Mouse (Mus musculus) forebrain, postnatal 0 days (tissue): ENCODE measurements around the gene Olfr603. TPM values are rescaled to one million over a fixed set of nuclear protein-coding genes. Genes with fewer than 3 reads are reported as not detected.
"Not testable (repeated sequence)": the region's sequence is repeated elsewhere in the genome, so short reads cannot be mapped to it uniquely, and the experiment has no call there.

Experiments
- ATAC-seq: fragments of 200-750 bp; cut with Nextera tagmentation; 2 replicates; pipeline ENCODE4 v1.8.0; 2017; ENCODE audit warnings: mild to moderate bottlenecking, moderate library complexity
- DNase-seq: peaks from one replicate; pipeline ENCODE4 v3.0.0-alpha.2; 2015
- H3K27ac ChIP-seq: fragments of 300-500 bp; sonication (generic); 2 replicates; pipeline ENCODE4 v1.5.1; 2014; ENCODE audit warnings: low read depth, mild to moderate bottlenecking, antibody characterized with exemption, low read length, moderate library complexity, mixed read lengths
- H3K27me3 ChIP-seq: fragments of 300-500 bp; sonication (generic); 2 replicates; pipeline ENCODE4 v1.6.1; 2014; ENCODE audit warnings: mild to moderate bottlenecking, low read length, mixed read lengths; ENCODE audit not compliant: insufficient read depth
- H3K36me3 ChIP-seq: fragments of 300-500 bp; sonication (generic); 2 replicates; pipeline ENCODE4 v1.6.1; 2014; ENCODE audit warnings: mild to moderate bottlenecking, moderate library complexity; ENCODE audit not compliant: insufficient read depth
- H3K4me1 ChIP-seq: fragments of 300-500 bp; sonication (generic); 2 replicates; pipeline ENCODE4 v1.6.1; 2014; ENCODE audit warnings: antibody characterized with exemption; ENCODE audit not compliant: insufficient read depth
- H3K4me2 ChIP-seq: fragments of 300-500 bp; sonication (generic); 2 replicates; pipeline ENCODE4 v1.6.1; 2014; ENCODE audit warnings: low read depth, mild to moderate bottlenecking, moderate library complexity
- H3K4me3 ChIP-seq: fragments of 300-500 bp; sonication (generic); 2 replicates; pipeline ENCODE4 v1.5.1; 2014; ENCODE audit warnings: low read depth, low read length, mixed read lengths
- H3K9ac ChIP-seq: fragments of 300-500 bp; sonication (generic); 2 replicates; pipeline ENCODE4 v1.6.1; 2014; ENCODE audit warnings: mild to moderate bottlenecking
- H3K9me3 ChIP-seq: fragments of 300-500 bp; sonication (generic); 2 replicates; pipeline ENCODE4 v1.6.1; 2016; ENCODE audit warnings: low read length
- CTCF ChIP-seq: sonication (generic); IDR thresholded peaks from 2 replicates; pipeline ENCODE4 v1.5.1; 2016; ENCODE audit warnings: antibody characterized with exemption, control low read depth, low read depth
- WGBS: fragments of 180-500 bp; shearing (Covaris S2); extraction: QIAGEN DNeasy Blood & Tissue Kit; methylation state at CpG from one replicate; pipeline ENCODE4 v1.1.7; 2014; 5-methylcytosine and 5-hydroxymethylcytosine counted together
- microRNA-seq, 2 experiments: library from miRNA; unstranded; fragments of <30 nt; microRNA quantifications; one replicate each; pipeline ENCODE4; 2016
- polyA plus RNA-seq: library from polyadenylated mRNA; unstranded; fragments of >200 nt; fragmentation: Nextera tagmentation; extraction: Ambion mirVana; gene quantifications from 2 replicates; pipeline ENCODE4 v1.2.1, GENCODE M21; 2015
- total RNA-seq: library from RNA; depleted of rRNA; stranded (reverse); fragments of >200 nt; gene quantifications from 2 replicates; pipeline ENCODE4 v1.2.3, GENCODE M21; 2014; rRNA removed

The Olfr603 gene
- total RNA-seq (not detected in 2 replicates), polyA plus RNA-seq (not detected in 2 replicates)

GRCm38 (mm10) chr7:103386077-103386476, at the start of gene Olfr603:
Gene Olfr603 (minus strand): TSS chr7:103386177.
- H3K4me3 ChIP-seq: no peak within 1 kb of the TSS
- no peaks in the 10 kb centered on the region for H3K36me3 ChIP-seq
- H3K4me1 ChIP-seq: no peaks in the 10 kb centered on the region
- no peak for DNase-seq
- H3K27me3 ChIP-seq: no peaks in the 10 kb centered on the region
- no peak within 1 kb of the TSS for H3K4me2 ChIP-seq
- H3K9me3 ChIP-seq: no peaks in the 10 kb centered on the region
- H3K27ac ChIP-seq: no peak within 1 kb of the TSS
- TF ChIP-seq CTCF: no peak
- H3K9ac ChIP-seq: no peak within 1 kb of the TSS
- ATAC-seq: no peak

- not testable (repeated sequence) for H3K27ac ChIP-seq, H3K4me3 ChIP-seq, H3K4me2 ChIP-seq, DNase-seq, H3K27me3 ChIP-seq, H3K9me3 ChIP-seq, ATAC-seq, H3K36me3 ChIP-seq, H3K4me1 ChIP-seq, H3K9ac ChIP-seq
- WGBS: 55% methylated on average over 1 of the region's 1 CpGs
Measured at GRCm38 (mm10) chr7:103414772-103415171, 28.8 kb upstream of the Olfr603 start, which contains the start of gene Usp17lc. Gene Usp17lc (plus strand): TSS chr7:103415072.

GRCm38 (mm10) chr7:103406521-103407055, 20.6 kb upstream of the Olfr603 start:
- DNase-seq, H3K27me3 ChIP-seq, H3K27ac ChIP-seq, H3K4me1 ChIP-seq, H3K9ac ChIP-seq, H3K9me3 ChIP-seq, ATAC-seq, H3K36me3 ChIP-seq, H3K4me3 ChIP-seq, H3K4me2 ChIP-seq: not testable (repeated sequence)
- WGBS: 84% methylated on average over 3 of the region's 3 CpGs

- H3K36me3 ChIP-seq: no peaks in the 10 kb centered on the region
- no peak for TF ChIP-seq CTCF
- WGBS: 0% methylated on average over 1 of the region's 1 CpGs
- no peak overlapping the region for H3K9ac ChIP-seq
- H3K4me3 ChIP-seq: no peak overlapping the region
- H3K27ac ChIP-seq: no peak overlapping the region
- H3K27me3 ChIP-seq: no peaks in the 10 kb centered on the region
- H3K4me2 ChIP-seq: no peak overlapping the region
- H3K9me3 ChIP-seq: no peaks in the 10 kb centered on the region
- no peak for ATAC-seq
- DNase-seq: no peak
- H3K4me1 ChIP-seq: no peaks in the 10 kb centered on the region
Measured at GRCm38 (mm10) chr7:103398981-103399380, 13.0 kb upstream of the Olfr603 start.

- Histone ChIP-seq H3K27me3 (no peaks in the 10 kb centered on the region), H3K36me3 (no peaks in the 10 kb centered on the region), H3K9ac (no peak overlapping the region), H3K4me1 (no peaks in the 10 kb centered on the region), H3K4me3 (no peak overlapping the region), H3K27ac (no peak overlapping the region), H3K9me3 (no peaks in the 10 kb centered on the region), H3K4me2 (no peak overlapping the region)
- ATAC-seq: no peak
- DNase-seq: no peak
- no peak for TF ChIP-seq CTCF
Measured at GRCm38 (mm10) chr7:103397758-103398157, 11.8 kb upstream of the Olfr603 start.

- Histone ChIP-seq H3K4me1 (no peaks in the 10 kb centered on the region), H3K9me3 (no peaks in the 10 kb centered on the region), H3K4me3 (no peak within 1 kb of the TSS), H3K27me3 (no peaks in the 10 kb centered on the region), H3K27ac (no peak within 1 kb of the TSS), H3K4me2 (no peak within 1 kb of the TSS), H3K36me3 (no peaks in the 10 kb centered on the region), H3K9ac (no peak within 1 kb of the TSS)
- 96% methylated on average over 1 of the region's 1 CpGs for WGBS
- ATAC-seq (no peak), DNase-seq (no peak)
- no peak for TF ChIP-seq CTCF
Measured at GRCm38 (mm10) chr7:103362555-103362954, 23.4 kb downstream of the Olfr603 start, which contains the start of gene Olfr601. Gene Olfr601 (minus strand): TSS chr7:103362655.

GRCm38 (mm10) chr7:103349569-103349968, 36.4 kb downstream of the Olfr603 start, which contains the start of gene Olfr600:
Gene Olfr600 (minus strand): TSS chr7:103349669.
- no peaks in the 10 kb centered on the region for H3K27me3 ChIP-seq
- H3K4me3 ChIP-seq: no peak within 1 kb of the TSS
- no peaks in the 10 kb centered on the region for H3K4me1 ChIP-seq
- ATAC-seq: no peak
- no peaks in the 10 kb centered on the region for H3K36me3 ChIP-seq
- no peaks in the 10 kb centered on the region for H3K9me3 ChIP-seq
- H3K27ac ChIP-seq: no peak within 1 kb of the TSS
- H3K4me2 ChIP-seq: no peak within 1 kb of the TSS
- H3K9ac ChIP-seq: no peak within 1 kb of the TSS
- TF ChIP-seq CTCF: no peak
- no peak for DNase-seq

- no peak within 1 kb of the TSS for H3K27ac ChIP-seq
- DNase-seq (no peak), ATAC-seq (no peak)
- H3K4me1 ChIP-seq: no peaks in the 10 kb centered on the region
- no peaks in the 10 kb centered on the region for H3K9me3 ChIP-seq
- 97% methylated on average over 1 of the region's 1 CpGs for WGBS
- TF ChIP-seq CTCF: no peak
- H3K4me3 ChIP-seq: no peak within 1 kb of the TSS
- no peaks in the 10 kb centered on the region for H3K27me3 ChIP-seq
- no peaks in the 10 kb centered on the region for H3K36me3 ChIP-seq
- H3K9ac ChIP-seq: no peak within 1 kb of the TSS
- H3K4me2 ChIP-seq: no peak within 1 kb of the TSS
Measured at GRCm38 (mm10) chr7:103335617-103336016, 50.4 kb downstream of the Olfr603 start, which contains the start of gene Olfr599. Gene Olfr599 (plus strand): TSS chr7:103335917.

Small RNAs within 50 kb of the gene (microRNA-seq; reads per million reads assigned to microRNA genes)
- 0 reads per million in 2 experiments for gene Gm25774

Other genes with a start within 250 kb of the Olfr603 start
- gene Olfr588-ps1, start 245.3 kb downstream of the Olfr603 start, total RNA-seq: not detected in 2 replicates
- not detected in 2 replicates for gene Olfr588-ps1, start 245.3 kb downstream of the Olfr603 start, polyA plus RNA-seq
- gene Olfr589, start 229.8 kb downstream of the Olfr603 start, total RNA-seq: not detected in 2 replicates
- not detected in 2 replicates for gene Olfr589, start 229.8 kb downstream of the Olfr603 start, polyA plus RNA-seq
- not detected in 2 replicates for gene Olfr591, start 207.8 kb downstream of the Olfr603 start, total RNA-seq
- gene Olfr591, start 207.8 kb downstream of the Olfr603 start, polyA plus RNA-seq: not detected in 2 replicates
- gene Olfr592, start 201.4 kb downstream of the Olfr603 start, total RNA-seq: not detected in 2 replicates
- not detected in 2 replicates for gene Olfr592, start 201.4 kb downstream of the Olfr603 start, polyA plus RNA-seq
- gene Olfr593, start 174.3 kb downstream of the Olfr603 start, total RNA-seq: not detected in 2 replicates
- not detected in 2 replicates for gene Olfr593, start 174.3 kb downstream of the Olfr603 start, polyA plus RNA-seq
- gene Olfr594, start 169.2 kb downstream of the Olfr603 start, total RNA-seq: not detected in 2 replicates
- gene Olfr594, start 169.2 kb downstream of the Olfr603 start, polyA plus RNA-seq: not detected in 2 replicates
- not detected in 2 replicates for gene Usp17ld, start 133.7 kb downstream of the Olfr603 start, total RNA-seq
- gene Usp17ld, start 133.7 kb downstream of the Olfr603 start, polyA plus RNA-seq: not detected in 2 replicates
- gene Olfr596, start 80.5 kb downstream of the Olfr603 start, total RNA-seq: not detected in 2 replicates
- gene Olfr596, start 80.5 kb downstream of the Olfr603 start, polyA plus RNA-seq: not detected in 2 replicates
- gene Olfr597, start 69.9 kb downstream of the Olfr603 start, total RNA-seq: 0.24 TPM in 1 of 2 replicates, not detected in the other
- gene Olfr597, start 69.9 kb downstream of the Olfr603 start, polyA plus RNA-seq: not detected in 2 replicates
- not detected in 2 replicates for gene Olfr598, start 62.6 kb downstream of the Olfr603 start, total RNA-seq
- not detected in 2 replicates for gene Olfr598, start 62.6 kb downstream of the Olfr603 start, polyA plus RNA-seq
- not detected in 2 replicates for gene Olfr599, start 50.3 kb downstream of the Olfr603 start, total RNA-seq
- not detected in 2 replicates for gene Olfr599, start 50.3 kb downstream of the Olfr603 start, polyA plus RNA-seq
- not detected in 2 replicates for gene Olfr600, start 36.5 kb downstream of the Olfr603 start, total RNA-seq
- gene Olfr600, start 36.5 kb downstream of the Olfr603 start, polyA plus RNA-seq: not detected in 2 replicates
- gene Olfr601, start 23.5 kb downstream of the Olfr603 start, total RNA-seq: not detected in 2 replicates
- not detected in 2 replicates for gene Olfr601, start 23.5 kb downstream of the Olfr603 start, polyA plus RNA-seq
- gene Usp17lc, start 28.9 kb upstream of the Olfr603 start, total RNA-seq: not detected in 2 replicates
- gene Usp17lc, start 28.9 kb upstream of the Olfr603 start, polyA plus RNA-seq: not detected in 2 replicates
- gene Olfr605, start 59.3 kb upstream of the Olfr603 start, total RNA-seq: not detected in 2 replicates
- gene Olfr605, start 59.3 kb upstream of the Olfr603 start, polyA plus RNA-seq: not detected in 2 replicates
- gene Olfr606, start 62.9 kb upstream of the Olfr603 start, total RNA-seq: not detected in 2 replicates
- not detected in 2 replicates for gene Olfr606, start 62.9 kb upstream of the Olfr603 start, polyA plus RNA-seq
- gene Olfr607, start 78.0 kb upstream of the Olfr603 start, total RNA-seq: not detected in 2 replicates
- gene Olfr607, start 78.0 kb upstream of the Olfr603 start, polyA plus RNA-seq: not detected in 2 replicates
- gene Olfr608, start 83.7 kb upstream of the Olfr603 start, total RNA-seq: not detected in 2 replicates
- not detected in 2 replicates for gene Olfr608, start 83.7 kb upstream of the Olfr603 start, polyA plus RNA-seq
- gene Olfr609, start 111.9 kb upstream of the Olfr603 start, total RNA-seq: not detected in 2 replicates
- not detected in 2 replicates for gene Olfr609, start 111.9 kb upstream of the Olfr603 start, polyA plus RNA-seq
- not detected in 2 replicates for gene Olfr610, start 125.9 kb upstream of the Olfr603 start, total RNA-seq
- not detected in 2 replicates for gene Olfr610, start 125.9 kb upstream of the Olfr603 start, polyA plus RNA-seq
- not detected in 2 replicates for gene Olfr611, start 134.7 kb upstream of the Olfr603 start, total RNA-seq
- not detected in 2 replicates for gene Olfr611, start 134.7 kb upstream of the Olfr603 start, polyA plus RNA-seq
- gene Olfr612, start 156.5 kb upstream of the Olfr603 start, total RNA-seq: not detected in 2 replicates
- not detected in 2 replicates for gene Olfr612, start 156.5 kb upstream of the Olfr603 start, polyA plus RNA-seq
- not detected in 2 replicates for gene Olfr613, start 161.9 kb upstream of the Olfr603 start, total RNA-seq
- not detected in 2 replicates for gene Olfr613, start 161.9 kb upstream of the Olfr603 start, polyA plus RNA-seq
- not detected in 2 replicates for gene Olfr615, start 169.9 kb upstream of the Olfr603 start, total RNA-seq
- gene Olfr615, start 169.9 kb upstream of the Olfr603 start, polyA plus RNA-seq: not detected in 2 replicates
- not detected in 2 replicates for gene Olfr616, start 183.0 kb upstream of the Olfr603 start, total RNA-seq
- not detected in 2 replicates for gene Olfr616, start 183.0 kb upstream of the Olfr603 start, polyA plus RNA-seq
- not detected in 2 replicates for gene Olfr617, start 186.9 kb upstream of the Olfr603 start, total RNA-seq
- not detected in 2 replicates for gene Olfr617, start 186.9 kb upstream of the Olfr603 start, polyA plus RNA-seq
- gene Olfr618, start 203.9 kb upstream of the Olfr603 start, total RNA-seq: not detected in 2 replicates
- gene Olfr618, start 203.9 kb upstream of the Olfr603 start, polyA plus RNA-seq: not detected in 2 replicates
- gene Olfr619, start 214.4 kb upstream of the Olfr603 start, total RNA-seq: not detected in 2 replicates
- not detected in 2 replicates for gene Olfr619, start 214.4 kb upstream of the Olfr603 start, polyA plus RNA-seq
- not detected in 2 replicates for gene Olfr620, start 226.4 kb upstream of the Olfr603 start, total RNA-seq
- gene Olfr620, start 226.4 kb upstream of the Olfr603 start, polyA plus RNA-seq: not detected in 2 replicates